Mouse (Mus musculus): ENCODE measurements around the gene Snap91. TPM values are rescaled to one million over a fixed set of nuclear protein-coding genes. Genes with fewer than 3 reads are reported as not detected.

Gene Snap91
- total and polyA plus RNA-seq, 2 experiments, result 0.18 TPM; not detected in 1

DNA sequence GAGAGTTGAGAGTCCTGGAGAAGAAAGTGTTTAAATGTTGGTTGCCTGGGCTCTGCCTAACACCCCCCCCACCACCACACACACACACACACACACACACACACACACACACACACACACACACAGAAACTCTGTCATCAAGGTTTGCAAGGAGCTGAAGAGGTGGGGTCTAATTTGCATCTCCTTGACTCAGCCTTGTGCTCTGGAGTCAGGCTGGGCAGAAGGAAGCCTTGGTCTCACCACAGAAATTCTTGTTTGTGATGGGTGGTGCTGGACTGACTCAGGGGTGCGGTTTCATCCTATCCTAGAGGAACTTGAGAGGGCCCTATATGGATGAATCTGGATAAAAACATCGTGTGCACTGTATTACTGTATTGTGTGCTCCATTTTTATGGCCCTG lies 159.7 kb downstream of the Snap91 start:
- Histone ChIP-seq H3K27ac (replicated peaks; ENCODE audit: insufficient read depth, low read depth, low read length) (no peak overlapping the region), H3K79me2 (ENCODE audit: control insufficient read depth, insufficient read depth, low read length) (no peaks in the 10 kb centered on the region), H3K4me1 (ENCODE audit: control insufficient read depth, insufficient read depth, low read length) (peaks cover 2% of the 10 kb centered on the region; the same call in 1 of the 2 replicates), H3K9ac (ENCODE audit: low read depth, low read length) (no peak overlapping the region), H3K4me3 (ENCODE audit: insufficient read depth, low read depth, low read length) (no peak overlapping the region), H3K36me3 (ENCODE audit: control insufficient read depth, insufficient read depth, low read length) (no peaks in the 10 kb centered on the region), H3K27me3 (ENCODE audit: control insufficient read depth, insufficient read depth, low read length) (no peaks in the 10 kb centered on the region)
- TF ChIP-seq POLR2A (IDR thresholded peaks at IDR 0.05; ENCODE audit: extremely low read depth, insufficient read depth, low read length) (no peak), CTCF (IDR thresholded peaks at IDR 0.05; ENCODE audit: low read depth, low read length) (no peak)
- WGBS, result 85% methylated on average over 2 of the region's 2 CpGs
- DNase-seq (ENCODE audit: extremely low read depth, low read depth, low spot score), result no peak

DNA sequence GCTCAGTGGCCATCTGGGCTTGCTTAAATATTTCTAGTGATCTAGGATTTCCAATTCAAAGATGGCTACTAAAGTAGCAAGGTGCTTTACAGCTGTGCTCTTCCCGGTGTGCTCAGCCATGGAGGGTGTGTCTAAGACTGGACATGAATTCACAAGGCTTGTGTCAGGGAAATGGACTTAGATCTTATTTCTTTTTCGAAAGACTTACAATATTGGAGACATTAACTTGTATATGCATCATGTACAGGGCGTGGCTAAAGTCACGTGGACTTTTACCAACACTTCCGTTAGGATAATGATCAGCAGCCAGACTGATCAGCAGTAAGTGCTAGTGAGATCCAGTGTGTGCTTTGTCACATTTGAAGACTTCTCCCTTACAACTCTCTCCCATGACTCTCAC lies 160.2 kb downstream of the Snap91 start:
- H3K36me3 ChIP-seq (ENCODE audit: control insufficient read depth, insufficient read depth, low read length), result no peaks in the 10 kb centered on the region
- WGBS, result 91% methylated on average over 5 of the region's 5 CpGs
- peaks cover 2% of the 10 kb centered on the region; the same call in 1 of the 2 replicates for H3K4me1 ChIP-seq (ENCODE audit: control insufficient read depth, insufficient read depth, low read length)
- no peaks in the 10 kb centered on the region for H3K79me2 ChIP-seq (ENCODE audit: control insufficient read depth, insufficient read depth, low read length)
- H3K9ac ChIP-seq (ENCODE audit: low read depth, low read length), result no peak overlapping the region
- no peak overlapping the region for H3K4me3 ChIP-seq (ENCODE audit: insufficient read depth, low read depth, low read length)
- no peak for TF ChIP-seq POLR2A (IDR thresholded peaks at IDR 0.05; ENCODE audit: extremely low read depth, insufficient read depth, low read length)
- H3K27ac ChIP-seq (replicated peaks; ENCODE audit: insufficient read depth, low read depth, low read length), result no peak overlapping the region
- no peak for DNase-seq (ENCODE audit: extremely low read depth, low read depth, low spot score)
- H3K27me3 ChIP-seq (ENCODE audit: control insufficient read depth, insufficient read depth, low read length), result no peaks in the 10 kb centered on the region

DNA sequence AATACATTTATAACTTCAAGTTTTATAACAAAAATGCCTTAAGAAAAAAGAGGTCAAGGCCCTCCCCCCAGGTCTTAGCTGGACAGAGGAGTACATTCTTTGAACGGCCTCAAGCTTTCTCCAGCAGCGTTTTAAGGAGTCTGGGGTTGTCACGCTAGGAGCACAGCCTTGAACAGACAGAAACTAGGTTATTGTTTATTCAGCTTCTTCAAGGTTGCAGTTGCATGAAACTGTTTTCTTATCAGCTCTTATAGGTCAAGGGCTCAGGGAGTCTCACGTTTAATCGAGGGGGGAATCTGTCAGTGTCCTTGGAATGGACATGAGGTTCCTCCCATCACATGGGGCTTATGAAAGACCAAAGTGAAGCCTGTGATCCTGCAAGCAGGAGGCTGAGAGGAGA lies 163.3 kb downstream of the Snap91 start:
- no peaks in the 10 kb centered on the region for H3K79me2 ChIP-seq (ENCODE audit: control insufficient read depth, insufficient read depth, low read length)
- TF ChIP-seq POLR2A (IDR thresholded peaks at IDR 0.05; ENCODE audit: extremely low read depth, insufficient read depth, low read length) (no peak), CTCF (IDR thresholded peaks at IDR 0.05; ENCODE audit: low read depth, low read length) (no peak)
- 63% methylated on average over 5 of the region's 5 CpGs for WGBS
- no peaks in the 10 kb centered on the region for H3K36me3 ChIP-seq (ENCODE audit: control insufficient read depth, insufficient read depth, low read length)
- no peaks in the 10 kb centered on the region for H3K27me3 ChIP-seq (ENCODE audit: control insufficient read depth, insufficient read depth, low read length)
- DNase-seq (ENCODE audit: extremely low read depth, low read depth, low spot score), result no peak
- H3K9ac ChIP-seq (ENCODE audit: low read depth, low read length), result no peak overlapping the region
- H3K27ac ChIP-seq (replicated peaks; ENCODE audit: insufficient read depth, low read depth, low read length), result no peak overlapping the region
- H3K4me1 ChIP-seq (ENCODE audit: control insufficient read depth, insufficient read depth, low read length), result peaks cover 2% of the 10 kb centered on the region; the same call in 1 of the 2 replicates
- H3K4me3 ChIP-seq (ENCODE audit: insufficient read depth, low read depth, low read length), result no peak overlapping the region

DNA sequence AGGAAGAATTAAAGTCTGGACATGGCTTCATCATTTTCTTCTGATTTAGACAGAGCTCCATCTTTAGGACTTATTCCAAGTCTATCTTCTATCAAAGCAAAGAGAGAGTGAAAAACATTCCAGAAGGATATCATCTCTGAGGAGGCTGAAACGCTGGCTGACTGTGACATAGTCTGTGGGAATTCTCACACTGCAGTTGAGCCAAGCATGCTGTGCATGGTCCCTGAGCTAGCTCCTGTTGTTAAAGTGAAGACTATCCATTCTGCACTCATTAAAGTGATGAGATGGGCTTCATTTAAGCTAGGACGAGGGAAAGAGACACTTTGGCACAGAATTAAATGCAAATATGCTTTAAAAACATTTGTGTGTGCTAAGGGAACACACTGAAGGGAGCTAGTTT lies 163.9 kb downstream of the Snap91 start:
- Histone ChIP-seq H3K4me3 (ENCODE audit: insufficient read depth, low read depth, low read length) (no peak overlapping the region), H3K36me3 (ENCODE audit: control insufficient read depth, insufficient read depth, low read length) (no peaks in the 10 kb centered on the region), H3K4me1 (ENCODE audit: control insufficient read depth, insufficient read depth, low read length) (peaks cover 2% of the 10 kb centered on the region; the same call in 1 of the 2 replicates), H3K27ac (replicated peaks; ENCODE audit: insufficient read depth, low read depth, low read length) (no peak overlapping the region), H3K9ac (ENCODE audit: low read depth, low read length) (no peak overlapping the region), H3K27me3 (ENCODE audit: control insufficient read depth, insufficient read depth, low read length) (no peaks in the 10 kb centered on the region), H3K79me2 (ENCODE audit: control insufficient read depth, insufficient read depth, low read length) (no peaks in the 10 kb centered on the region)
- 46% methylated on average over 2 of the region's 2 CpGs for WGBS
- TF ChIP-seq POLR2A (IDR thresholded peaks at IDR 0.05; ENCODE audit: extremely low read depth, insufficient read depth, low read length) (no peak), CTCF (IDR thresholded peaks at IDR 0.05; ENCODE audit: low read depth, low read length) (no peak)
- no peak for DNase-seq (ENCODE audit: extremely low read depth, low read depth, low spot score)

Other genes with a start within 250 kb of the Snap91 start
- 62.8 and 87.4 TPM in 2 replicates for gene Me1, start 184.7 kb downstream of the Snap91 start, total RNA-seq (2014; rRNA removed)
- 66.3 and 101 TPM in 2 replicates for gene Me1, start 184.7 kb downstream of the Snap91 start, polyA plus RNA-seq (2012; rRNA removed)
- 0.20 TPM in 1 of 2 replicates, not detected in the other for gene Prss35, start 137.0 kb downstream of the Snap91 start, total RNA-seq (2014; rRNA removed)
- gene Prss35, start 137.0 kb downstream of the Snap91 start, polyA plus RNA-seq (2012; rRNA removed), result 0.02 TPM in 1 of 2 replicates, not detected in the other
- not detected in 2 replicates for gene Ripply2, start 134.9 kb upstream of the Snap91 start, total RNA-seq (2014; rRNA removed)
- gene Ripply2, start 134.9 kb upstream of the Snap91 start, polyA plus RNA-seq (2012; rRNA removed), result not detected in 2 replicates
- gene Cyb5r4, start 141.4 kb upstream of the Snap91 start, total RNA-seq (2014; rRNA removed), result 27.5 and 30.0 TPM in 2 replicates
- gene Cyb5r4, start 141.4 kb upstream of the Snap91 start, polyA plus RNA-seq (2012; rRNA removed), result 5.8 and 6.6 TPM in 2 replicates